Mouse (Mus musculus): ENCODE data around the gene Hsd17b2. TPM values are rescaled to one million over a fixed set of nuclear protein-coding genes. Genes with fewer than 3 reads are reported as not detected.

Gene Hsd17b2
- polyA plus RNA-seq, 1 experiment, result not detected

- Histone ChIP-seq H3K4me1 (ENCODE audit: control insufficient read depth, insufficient read depth, low read length) (no peaks in the 10 kb centered on the region), H3K4me3 (ENCODE audit: insufficient read depth, low read length) (no peak overlapping the region), H3K27ac (ENCODE audit: insufficient read depth, low read depth, low read length) (no peak overlapping the region)
- TF ChIP-seq POLR2A (IDR thresholded peaks at IDR 0.05; ENCODE audit: borderline replicate concordance, low read depth, low read length) (no peak), CTCF (IDR thresholded peaks at IDR 0.05; ENCODE audit: low read depth, low read length) (no peak)
Observed at GRCm38 (mm10) chr8:117768971-117769370, 67.3 kb downstream of the Hsd17b2 start.

- no peak overlapping the region for H3K27ac ChIP-seq (ENCODE audit: insufficient read depth, low read depth, low read length)
- no peak overlapping the region for H3K4me3 ChIP-seq (ENCODE audit: insufficient read depth, low read length)
- H3K4me1 ChIP-seq (ENCODE audit: control insufficient read depth, insufficient read depth, low read length), result no peaks in the 10 kb centered on the region
- no peak for TF ChIP-seq CTCF (IDR thresholded peaks at IDR 0.05; ENCODE audit: low read depth, low read length)
- no peak for TF ChIP-seq POLR2A (IDR thresholded peaks at IDR 0.05; ENCODE audit: borderline replicate concordance, low read depth, low read length)
Observed at GRCm38 (mm10) chr8:117771115-117771836, 69.6 kb downstream of the Hsd17b2 start.

DNA sequence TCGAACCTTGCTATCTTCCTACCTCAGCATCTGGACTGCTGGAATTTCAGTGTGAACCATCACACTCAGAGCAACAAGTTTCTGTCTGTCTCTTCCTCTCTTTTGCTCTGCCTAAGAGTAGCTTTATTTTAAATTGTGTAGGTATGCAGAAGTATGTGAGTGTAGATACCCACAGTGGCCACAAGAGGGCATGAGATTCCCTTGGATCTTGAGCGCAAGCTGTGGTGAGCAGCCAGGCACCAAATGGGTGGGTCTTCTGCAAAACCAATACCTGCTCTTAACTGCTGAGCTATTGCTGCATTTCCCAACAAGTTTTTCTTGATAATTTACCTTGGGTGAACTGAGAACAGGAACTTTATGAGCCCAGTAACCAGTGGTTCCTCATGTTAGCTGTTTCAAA is 70.4 kb downstream of the Hsd17b2 start:
- TF ChIP-seq POLR2A (IDR thresholded peaks at IDR 0.05; ENCODE audit: borderline replicate concordance, low read depth, low read length) (no peak), CTCF (IDR thresholded peaks at IDR 0.05; ENCODE audit: low read depth, low read length) (peak; percentile 88)
- no peak overlapping the region for H3K4me3 ChIP-seq (ENCODE audit: insufficient read depth, low read length)
- H3K4me1 ChIP-seq (ENCODE audit: control insufficient read depth, insufficient read depth, low read length), result no peaks in the 10 kb centered on the region
- no peak overlapping the region for H3K27ac ChIP-seq (ENCODE audit: insufficient read depth, low read depth, low read length)

DNA sequence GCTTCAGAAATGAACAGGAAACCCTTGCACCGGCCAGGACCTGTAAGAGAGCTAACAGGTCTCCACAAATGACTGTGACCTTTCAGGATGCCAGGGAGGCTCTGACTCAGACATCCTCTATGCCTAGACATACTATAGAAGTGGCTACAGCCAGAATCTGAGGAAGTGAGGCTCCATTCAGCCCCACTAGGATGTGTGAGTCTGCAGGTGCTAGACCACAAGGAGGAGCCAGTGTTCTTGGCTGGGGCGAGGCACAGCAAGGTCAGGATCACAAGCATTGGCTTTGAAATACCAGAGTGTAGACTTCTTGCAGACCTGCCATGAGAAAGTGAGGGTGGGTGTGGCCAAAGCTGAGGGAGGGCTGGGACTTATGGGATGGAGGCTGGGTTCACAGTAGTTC is 70.9 kb downstream of the Hsd17b2 start:
- Histone ChIP-seq H3K4me3 (ENCODE audit: insufficient read depth, low read length) (no peak overlapping the region), H3K4me1 (ENCODE audit: control insufficient read depth, insufficient read depth, low read length) (no peaks in the 10 kb centered on the region), H3K27ac (ENCODE audit: insufficient read depth, low read depth, low read length) (no peak overlapping the region)
- TF ChIP-seq CTCF (IDR thresholded peaks at IDR 0.05; ENCODE audit: low read depth, low read length) (no peak), POLR2A (IDR thresholded peaks at IDR 0.05; ENCODE audit: borderline replicate concordance, low read depth, low read length) (no peak)

DNA sequence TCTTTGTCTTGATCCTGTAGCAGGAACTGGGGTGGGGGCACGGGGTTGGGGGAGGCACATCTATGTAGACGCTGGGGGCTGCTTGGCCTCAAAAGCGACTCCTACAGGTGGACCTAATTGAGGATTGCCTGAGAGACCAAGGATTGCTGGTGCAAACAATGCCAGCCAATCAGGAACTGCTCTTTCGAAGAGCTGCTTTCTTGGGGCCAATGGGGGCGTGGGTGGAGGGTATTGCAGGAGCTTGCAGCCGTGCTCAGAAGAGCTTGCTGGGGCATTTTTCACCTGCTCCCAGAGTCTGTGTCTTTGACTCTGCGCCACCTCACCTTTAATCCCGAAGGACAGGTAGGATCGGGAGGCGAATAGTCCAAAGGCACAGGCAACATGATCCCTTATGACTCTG is 73.9 kb downstream of the Hsd17b2 start:
- Histone ChIP-seq H3K4me1 (ENCODE audit: control insufficient read depth, insufficient read depth, low read length) (no peaks in the 10 kb centered on the region), H3K27ac (ENCODE audit: insufficient read depth, low read depth, low read length) (no peak overlapping the region), H3K4me3 (ENCODE audit: insufficient read depth, low read length) (no peak overlapping the region)
- no peak for TF ChIP-seq CTCF (IDR thresholded peaks at IDR 0.05; ENCODE audit: low read depth, low read length)
- no peak for TF ChIP-seq POLR2A (IDR thresholded peaks at IDR 0.05; ENCODE audit: borderline replicate concordance, low read depth, low read length)

DNA sequence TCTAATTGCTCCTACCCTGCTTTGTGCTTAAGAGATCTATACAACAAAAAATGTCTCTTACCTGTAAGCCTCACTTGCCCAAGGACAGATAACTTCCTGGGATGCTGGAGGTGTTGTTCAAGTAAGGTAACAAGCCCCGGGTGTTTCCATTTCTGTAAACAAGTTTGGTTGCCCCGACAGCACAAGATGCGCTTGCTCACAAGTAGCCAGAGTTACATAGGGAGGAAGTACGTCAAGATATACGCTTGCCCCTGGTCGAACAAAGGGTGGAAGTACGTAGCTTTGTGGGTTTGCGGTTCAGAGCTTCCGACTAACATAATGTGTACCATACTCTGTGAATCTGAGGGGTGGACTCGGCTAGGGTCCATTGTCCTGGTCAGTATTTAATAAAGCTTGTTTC is 74.4 kb downstream of the Hsd17b2 start:
- Histone ChIP-seq H3K27ac (ENCODE audit: insufficient read depth, low read depth, low read length) (no peak overlapping the region), H3K4me1 (ENCODE audit: control insufficient read depth, insufficient read depth, low read length) (no peaks in the 10 kb centered on the region), H3K4me3 (ENCODE audit: insufficient read depth, low read length) (no peak overlapping the region)
- TF ChIP-seq CTCF (IDR thresholded peaks at IDR 0.05; ENCODE audit: low read depth, low read length), result no peak
- no peak for TF ChIP-seq POLR2A (IDR thresholded peaks at IDR 0.05; ENCODE audit: borderline replicate concordance, low read depth, low read length)

DNA sequence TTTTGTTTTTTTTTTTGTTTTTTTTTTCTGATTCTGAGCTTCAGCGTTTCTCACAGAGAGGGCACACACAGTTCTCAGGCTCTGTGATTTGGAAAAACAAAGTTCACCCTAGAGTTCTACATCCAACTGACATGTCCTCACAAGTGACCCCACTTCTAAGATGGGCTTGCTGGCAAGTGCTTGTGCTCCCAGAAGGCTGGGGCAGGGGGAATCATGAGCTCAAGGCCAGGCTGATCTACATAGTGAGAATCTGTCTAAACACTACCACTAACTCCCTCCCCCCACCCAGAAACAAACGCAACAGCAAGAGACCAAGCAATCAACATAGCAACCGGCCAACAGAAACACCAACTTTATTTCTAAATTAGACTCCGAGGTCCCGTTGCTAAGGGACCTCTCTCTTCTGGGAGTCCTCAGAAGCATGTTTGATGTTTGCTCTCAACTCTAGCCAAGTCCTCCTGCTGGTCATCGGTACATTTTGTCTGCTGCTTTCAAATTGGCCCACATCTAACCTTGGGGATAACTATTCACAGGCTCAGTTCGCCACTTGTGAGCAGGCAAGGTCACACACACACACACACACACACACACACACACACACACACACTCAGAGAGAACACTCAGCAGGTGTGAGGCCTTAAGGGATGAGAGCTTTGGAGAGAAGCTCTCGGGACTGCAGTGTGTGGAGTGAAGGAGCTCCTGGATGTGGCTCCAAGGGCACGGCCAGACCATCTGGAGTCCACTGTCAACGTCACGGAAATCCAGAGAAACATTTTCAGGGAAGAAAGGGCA is 77.0 kb downstream of the Hsd17b2 start:
- H3K4me3 ChIP-seq (ENCODE audit: insufficient read depth, low read length), result no peak overlapping the region
- no peaks in the 10 kb centered on the region for H3K4me1 ChIP-seq (ENCODE audit: control insufficient read depth, insufficient read depth, low read length)
- no peak for TF ChIP-seq POLR2A (IDR thresholded peaks at IDR 0.05; ENCODE audit: borderline replicate concordance, low read depth, low read length)
- no peak for TF ChIP-seq CTCF (IDR thresholded peaks at IDR 0.05; ENCODE audit: low read depth, low read length)
- H3K27ac ChIP-seq (ENCODE audit: insufficient read depth, low read depth, low read length), result no peak overlapping the region

- Histone ChIP-seq H3K4me3 (ENCODE audit: insufficient read depth, low read length) (no peak overlapping the region), H3K4me1 (ENCODE audit: control insufficient read depth, insufficient read depth, low read length) (no peaks in the 10 kb centered on the region), H3K27ac (ENCODE audit: insufficient read depth, low read depth, low read length) (no peak overlapping the region)
- TF ChIP-seq CTCF (IDR thresholded peaks at IDR 0.05; ENCODE audit: low read depth, low read length) (no peak), POLR2A (IDR thresholded peaks at IDR 0.05; ENCODE audit: borderline replicate concordance, low read depth, low read length) (no peak)
Observed at GRCm38 (mm10) chr8:117779344-117779743, 77.6 kb downstream of the Hsd17b2 start.

DNA sequence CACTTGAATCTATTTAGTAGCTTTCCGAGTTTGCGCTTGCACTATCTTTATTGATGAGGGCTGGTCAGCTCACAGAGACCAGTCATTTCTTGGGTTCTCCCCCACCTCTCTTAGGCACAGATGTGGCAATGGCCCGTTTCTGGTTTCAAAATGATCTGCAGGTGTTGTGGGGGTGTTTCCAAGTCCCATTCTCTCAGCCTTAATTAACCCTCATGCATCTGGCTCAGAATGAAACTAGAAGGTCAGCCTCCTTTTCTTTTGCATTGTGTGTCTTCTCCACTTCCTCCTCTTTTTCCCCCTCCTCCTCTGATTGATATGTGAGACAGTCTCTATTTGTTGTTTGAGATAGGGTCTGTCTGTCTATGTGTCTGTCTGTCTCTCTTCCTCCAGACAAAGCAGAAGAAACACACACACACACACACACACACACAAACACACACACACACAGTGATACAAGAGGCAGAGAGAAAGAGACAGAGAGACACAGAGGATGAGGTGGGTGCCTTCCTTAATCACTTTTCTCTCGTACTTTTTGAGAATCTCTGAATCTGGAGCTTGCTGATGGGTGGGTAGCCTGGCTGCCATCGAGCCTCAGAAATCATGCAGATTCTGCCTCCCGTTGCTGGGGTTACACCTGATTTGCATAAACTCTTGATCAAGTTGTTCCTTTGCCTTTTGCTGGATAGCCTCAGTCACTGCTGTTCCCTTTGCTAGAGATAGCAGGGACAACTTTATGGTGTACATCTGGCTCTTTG is 79.8 kb downstream of the Hsd17b2 start:
- peaks cover 2% of the 10 kb centered on the region; the same call in 1 of the 2 replicates for H3K4me1 ChIP-seq (ENCODE audit: control insufficient read depth, insufficient read depth, low read length)
- H3K4me3 ChIP-seq (ENCODE audit: insufficient read depth, low read length), result no peak overlapping the region
- H3K27ac ChIP-seq (ENCODE audit: insufficient read depth, low read depth, low read length), result no peak overlapping the region
- TF ChIP-seq POLR2A (IDR thresholded peaks at IDR 0.05; ENCODE audit: borderline replicate concordance, low read depth, low read length), result no peak
- no peak for TF ChIP-seq CTCF (IDR thresholded peaks at IDR 0.05; ENCODE audit: low read depth, low read length)
